ENCODE assay signal across 17 mouse cellular contexts in genomic region chr3:117549899-117550298, GRCm38 (mm10). TPM values are rescaled to one million over a fixed set of nuclear protein-coding genes. Genes with fewer than 3 reads are reported as not detected.
"Had no signal": no experiment of that assay in that cellular context is flagged by ENCODE, and none has a peak within 500 bp of the region (broad histone marks: within the 10 kb centered on the region; RNA-seq: fewer than 3 reads in every experiment).

No protein-coding gene starts in this region.

- DNase-seq: retina, postnatal 1 day; right cerebral cortex, adult 18-20 months; right cerebral cortex, postnatal 14 days; right cerebral cortex, postnatal 25 days; right cerebral cortex, postnatal 4 days; spleen, adult 18-20 months; thymus, adult 18-20 months; thymus, adult 2 months; thymus, postnatal 14 days; thymus, postnatal 25 days; thymus, postnatal 36 days; thymus, postnatal 4 days had no signal

- H3K9me3 ChIP-seq: neural tube, embryonic 13.5 days; neural tube, embryonic 15.5 days; stomach, embryonic 15.5 days had no signal

- H3K27ac ChIP-seq: neural tube, embryonic 13.5 days; neural tube, embryonic 15.5 days; stomach, embryonic 15.5 days; stomach, postnatal 0 days had no signal

- H3K36me3 ChIP-seq: neural tube, embryonic 13.5 days; neural tube, embryonic 15.5 days; stomach, embryonic 15.5 days had no signal

- H3K4me2 ChIP-seq: neural tube, embryonic 13.5 days; neural tube, embryonic 15.5 days; stomach, embryonic 15.5 days had no signal

- H3K27me3 ChIP-seq: neural tube, embryonic 13.5 days; neural tube, embryonic 15.5 days; stomach, embryonic 15.5 days had no signal

- H3K9ac ChIP-seq: neural tube, embryonic 13.5 days; neural tube, embryonic 15.5 days; stomach, embryonic 15.5 days had no signal

- H3K4me1 ChIP-seq: neural tube, embryonic 13.5 days; neural tube, embryonic 15.5 days; stomach, embryonic 15.5 days had no signal

- H3K4me3 ChIP-seq: neural tube, embryonic 13.5 days; neural tube, embryonic 15.5 days; stomach, embryonic 15.5 days had no signal

RNA-seq across cellular contexts. Expression of gene Plppr5, which starts 24.7 kb away (rescaled TPM):
- total RNA-seq: neutrophil, adult 5-6 weeks had no signal
